9 mouse cellular contexts compared by ENCODE assay signal in the genomic region with DNA sequence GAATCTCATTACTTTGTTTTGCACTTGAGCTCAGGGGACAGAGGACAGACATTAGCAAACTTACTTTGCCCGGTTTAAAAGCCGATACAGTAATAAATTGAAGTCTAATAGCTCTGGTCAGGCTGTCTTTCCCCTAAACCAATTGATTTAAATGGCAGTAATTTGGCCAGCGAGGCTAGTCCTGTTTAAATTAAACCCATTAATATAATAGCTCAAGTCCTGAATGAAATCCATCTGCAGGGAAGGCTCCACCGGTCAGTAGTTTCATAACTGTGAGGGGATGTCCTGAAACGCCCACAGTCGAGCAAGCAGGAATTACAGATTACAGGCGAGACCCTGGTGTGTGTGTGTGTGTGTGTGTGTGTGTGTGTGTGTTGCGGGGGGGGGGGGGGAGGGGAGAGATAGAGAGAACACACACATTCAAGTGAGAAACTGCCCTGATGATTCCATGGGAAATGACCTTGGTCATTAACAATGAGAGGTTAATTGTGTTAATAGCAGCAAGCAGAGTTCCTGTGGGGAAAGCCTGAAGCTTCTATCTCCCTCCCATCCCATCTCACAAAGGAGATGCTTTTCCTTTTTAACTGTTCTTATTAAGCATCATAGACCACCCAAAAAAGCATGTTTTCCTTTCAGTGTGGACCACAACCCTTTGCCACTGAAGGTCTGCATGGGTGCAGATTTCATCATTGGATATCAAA.
A peak's percentile ranks its signal among the peaks of the same experiment; 100 is the strongest.
DNase-seq lines count a peak whose midpoint lies in the region; ATAC-seq and TF ChIP-seq lines count a peak whose summit lies in the region.
"Had no signal": no experiment of that assay in that cellular context is flagged by ENCODE, and none has a peak within 500 bp of the region (broad histone marks: within the 10 kb centered on the region; RNA-seq: fewer than 3 reads in every experiment).

No protein-coding gene starts in this region.

- DNase-seq in heart, adult 9 months (ENCODE audit: low spot score in 2 of 2) = no peak
- no peak for DNase-seq in hindbrain, embryonic 14.5 days (ENCODE audit: low spot score)
- DNase-seq in gastrocnemius, adult 2 months = no peak
- DNase-seq in layer of hippocampus, adult 9-10 months (ENCODE audit: low spot score) = no peak
- DNase-seq in spleen, postnatal 10 days (ENCODE audit: low spot score in 2 of 2) = no peak
- DNase-seq: heart, adult 11 months had no signal

- peaks cover 16% of the 10 kb centered on the region for H3K4me1 ChIP-seq in heart, embryonic 13.5 days
- H3K4me1 ChIP-seq in embryonic facial prominence, embryonic 12.5 days = peaks cover 23% of the 10 kb centered on the region; the same call in 1 of the 2 replicates
- H3K4me1 ChIP-seq in hindbrain, embryonic 14.5 days (replicated peaks; ENCODE audit: control insufficient read depth, insufficient read depth, low read length) = peaks cover 34% of the 10 kb centered on the region
- peaks cover 25% of the 10 kb centered on the region for H3K4me1 ChIP-seq in midbrain, embryonic 16.5 days (ENCODE audit: control insufficient read depth, insufficient read depth, low read length)

- H3K4me3 ChIP-seq in heart, embryonic 13.5 days = no peak overlapping the region
- H3K4me3 ChIP-seq in embryonic facial prominence, embryonic 12.5 days = no peak overlapping the region
- H3K4me3 ChIP-seq in hindbrain, embryonic 14.5 days (replicated peaks; ENCODE audit: low read length) = peak overlapping the region; percentile 11; the same call in 1 of the 2 replicates
- H3K4me3 ChIP-seq in midbrain, embryonic 16.5 days (ENCODE audit: low read depth, low read length) = no peak overlapping the region
- no peak overlapping the region for H3K4me3 ChIP-seq in gastrocnemius, adult 2 months

- no peaks in the 10 kb centered on the region for H3K36me3 ChIP-seq in heart, embryonic 13.5 days
- H3K36me3 ChIP-seq in embryonic facial prominence, embryonic 12.5 days = no peaks in the 10 kb centered on the region
- no peaks in the 10 kb centered on the region for H3K36me3 ChIP-seq in hindbrain, embryonic 14.5 days (replicated peaks; ENCODE audit: control insufficient read depth, insufficient read depth)
- H3K36me3 ChIP-seq in midbrain, embryonic 16.5 days (ENCODE audit: control insufficient read depth, insufficient read depth, low read length) = no peaks in the 10 kb centered on the region

- intact Hi-C loops in gastrocnemius, adult 2 months (cut with DNase I) = no loop called here

- no peak for ATAC-seq in heart, embryonic 13.5 days (ENCODE audit: extremely low read depth, insufficient number of reproducible peaks, low FRiP score, low TSS enrichment)
- ATAC-seq in embryonic facial prominence, embryonic 12.5 days (ENCODE audit: insufficient number of reproducible peaks, insufficient read depth, low FRiP score, low TSS enrichment) = no peak
- ATAC-seq in hindbrain, embryonic 14.5 days (ENCODE audit: low FRiP score) = no peak
- no peak for ATAC-seq in midbrain, embryonic 16.5 days

- peak overlapping the region; percentile 76 for H3K4me2 ChIP-seq in heart, embryonic 13.5 days
- H3K4me2 ChIP-seq in embryonic facial prominence, embryonic 12.5 days (replicated peaks) = peak overlapping the region; percentile 43
- peak overlapping the region; percentile 48 for H3K4me2 ChIP-seq in hindbrain, embryonic 14.5 days (replicated peaks)
- peak overlapping the region; percentile 56 for H3K4me2 ChIP-seq in midbrain, embryonic 16.5 days (ENCODE audit: low read length)

- WGBS in heart, embryonic 13.5 days = 41% methylated on average over 7 of the region's 8 CpGs
- 15% methylated on average over 7 of the region's 8 CpGs for WGBS in embryonic facial prominence, embryonic 12.5 days
- WGBS in hindbrain, embryonic 14.5 days = 7% methylated on average over 7 of the region's 8 CpGs
- WGBS in midbrain, embryonic 16.5 days = 6% methylated on average over 7 of the region's 8 CpGs

- H3K27me3 ChIP-seq in heart, embryonic 13.5 days (replicated peaks) = peaks cover 45% of the 10 kb centered on the region
- H3K27me3 ChIP-seq in embryonic facial prominence, embryonic 12.5 days = peaks cover 13% of the 10 kb centered on the region
- H3K27me3 ChIP-seq in hindbrain, embryonic 14.5 days (ENCODE audit: control insufficient read depth, insufficient read depth, low read length) = 0 out of 2 replicates have a peak, but pooled peaks cover 7% of the 10 kb centered on the region
- H3K27me3 ChIP-seq in midbrain, embryonic 16.5 days (ENCODE audit: control insufficient read depth, insufficient read depth, low read depth, low read length) = 0 out of 2 replicates have a peak, but pooled peaks cover 2% of the 10 kb centered on the region

- no peak for TF ChIP-seq CTCF in gastrocnemius, adult 2 months (IDR thresholded peaks at IDR 0.05)

- no peak overlapping the region for H3K27ac ChIP-seq in heart, embryonic 13.5 days (replicated peaks)
- H3K27ac ChIP-seq in embryonic facial prominence, embryonic 12.5 days = no peak overlapping the region
- H3K27ac ChIP-seq in hindbrain, embryonic 14.5 days = peak overlapping the region; percentile 77
- no peak overlapping the region for H3K27ac ChIP-seq in midbrain, embryonic 16.5 days (ENCODE audit: low read length)
- no peak overlapping the region for H3K27ac ChIP-seq in gastrocnemius, adult 2 months

- no peak overlapping the region for H3K9ac ChIP-seq in heart, embryonic 13.5 days
- H3K9ac ChIP-seq in embryonic facial prominence, embryonic 12.5 days = no peak overlapping the region
- H3K9ac ChIP-seq in hindbrain, embryonic 14.5 days = peak overlapping the region; percentile 22; the same call in 1 of the 2 replicates
- peak overlapping the region; percentile 12; the same call in 1 of the 2 replicates for H3K9ac ChIP-seq in midbrain, embryonic 16.5 days (ENCODE audit: low read depth, low read length)

- no peaks in the 10 kb centered on the region for H3K9me3 ChIP-seq in heart, embryonic 13.5 days
- no peaks in the 10 kb centered on the region for H3K9me3 ChIP-seq in embryonic facial prominence, embryonic 12.5 days
- H3K9me3 ChIP-seq in hindbrain, embryonic 14.5 days (ENCODE audit: control insufficient read depth, low read length) = no peaks in the 10 kb centered on the region
- no peaks in the 10 kb centered on the region for H3K9me3 ChIP-seq in midbrain, embryonic 16.5 days (replicated peaks; ENCODE audit: control insufficient read depth, low read length, poor library complexity, severe bottlenecking)

Comparison
In these comparisons a context has a peak if more than half of its experiments do, and no peak if none do; other contexts are left out.
1. H3K9ac ChIP-seq: peak in hindbrain, embryonic 14.5 days (single experiment) and midbrain, embryonic 16.5 days (single experiment); none in heart, embryonic 13.5 days (single experiment) and embryonic facial prominence, embryonic 12.5 days (single experiment).
2. Peak in every context shown above with its lines, with median percentiles within 50 percentile points of each other: H3K4me2 ChIP-seq.